Mouse (Mus musculus): ENCODE results near the gene Cx3cr1.

The Cx3cr1 gene

DNA sequence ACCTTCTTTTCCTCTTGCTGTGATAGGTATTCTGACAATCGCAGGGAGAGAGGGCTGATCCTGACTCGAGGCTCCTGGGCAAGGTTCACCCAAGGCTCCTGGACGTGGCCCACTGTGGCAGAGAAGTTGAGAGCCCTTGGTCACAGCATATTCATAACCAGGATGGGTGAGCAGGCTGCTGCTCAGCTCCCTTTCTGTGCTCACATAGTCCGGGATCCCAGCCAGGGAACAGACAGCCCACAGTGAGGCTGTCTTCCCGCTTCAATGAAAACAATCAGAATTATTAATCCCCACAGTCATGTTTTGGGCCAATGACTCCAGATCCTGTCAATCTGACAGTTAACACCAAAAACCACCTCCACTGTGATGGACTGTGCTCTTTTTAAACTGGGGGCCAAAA lies 12.3 kb upstream of the Cx3cr1 start:
- no peak for DNase-seq (ENCODE audit: low spot score)

DNA sequence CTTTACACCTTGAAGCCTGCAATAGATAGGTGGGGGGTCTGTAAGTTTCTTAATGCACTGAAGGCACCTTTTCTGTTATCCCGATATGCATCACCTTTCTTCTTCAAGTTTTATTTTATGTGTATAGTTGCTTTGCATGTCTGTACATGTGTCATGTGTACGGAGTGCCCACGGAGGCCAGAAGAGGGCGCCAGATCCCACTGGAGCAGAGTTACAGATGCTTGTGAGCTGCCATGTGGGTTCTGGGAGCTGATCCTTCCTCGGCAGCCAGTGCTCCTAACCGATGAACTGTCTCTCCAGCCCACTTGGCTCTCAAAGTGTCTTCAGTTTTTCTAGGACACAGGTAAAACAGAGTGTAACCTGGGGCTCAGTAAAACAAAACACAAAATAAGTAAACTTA lies 11.6 kb upstream of the Cx3cr1 start:
- DNase-seq (ENCODE audit: low spot score) = no peak

- no peak for DNase-seq (ENCODE audit: low spot score)
These were observed 10.9 kb upstream of the Cx3cr1 start for GRCm38 (mm10) chr9:120080546-120081108.

DNA sequence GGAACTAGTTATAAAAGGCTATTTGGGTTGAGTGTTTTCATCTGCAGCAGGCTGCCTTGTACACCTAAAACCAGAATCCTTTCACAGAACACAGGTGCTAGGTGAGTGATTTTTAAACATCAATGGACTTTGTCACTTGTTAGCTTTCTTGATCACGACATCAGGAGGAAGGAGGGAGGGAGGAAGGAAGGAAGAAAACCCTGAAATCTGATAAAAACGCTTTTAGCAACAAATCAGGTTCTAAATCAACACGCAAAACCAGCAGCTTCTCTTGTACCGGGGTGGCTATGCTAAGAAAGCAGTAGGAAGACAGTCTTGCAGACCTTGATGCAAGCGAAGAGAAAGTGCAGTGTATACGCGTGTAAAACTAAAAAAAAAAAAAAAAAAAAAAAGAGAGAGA lies 10.2 kb upstream of the Cx3cr1 start:
- DNase-seq (ENCODE audit: low spot score) = no peak

GRCm38 (mm10) chr9:120078241-120078640 lies 8.6 kb upstream of the Cx3cr1 start:
- DNase-seq (ENCODE audit: low spot score) = no peak

- DNase-seq (ENCODE audit: low spot score) = no peak
These were observed 4.8 kb upstream of the Cx3cr1 start for GRCm38 (mm10) chr9:120074516-120074915.

DNA sequence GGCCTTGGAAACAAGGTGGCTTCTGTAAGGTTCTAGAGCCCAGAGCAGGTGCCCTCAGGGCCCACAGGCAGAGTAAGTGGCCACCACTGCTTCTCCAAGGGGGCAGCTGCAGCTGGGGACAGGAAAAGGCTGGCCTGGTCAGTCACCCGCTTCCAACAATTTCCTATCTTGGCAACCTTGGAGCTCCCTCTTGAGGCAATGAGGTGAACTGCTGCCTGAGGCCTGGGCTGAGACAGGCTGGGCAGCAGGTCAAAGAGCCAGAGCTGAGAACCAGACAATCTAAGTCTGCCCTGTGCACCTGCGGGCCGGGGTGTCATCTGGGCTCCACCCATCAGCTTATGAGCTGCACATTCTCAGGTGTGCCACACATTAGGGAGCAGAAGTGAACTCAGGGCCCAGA lies 3.5 kb upstream of the Cx3cr1 start:
- DNase-seq (ENCODE audit: low spot score) = peak; percentile 77

GRCm38 (mm10) chr9:120071251-120071650 lies 1.6 kb upstream of the Cx3cr1 start:
- DNase-seq (ENCODE audit: low spot score) = no peak

DNA sequence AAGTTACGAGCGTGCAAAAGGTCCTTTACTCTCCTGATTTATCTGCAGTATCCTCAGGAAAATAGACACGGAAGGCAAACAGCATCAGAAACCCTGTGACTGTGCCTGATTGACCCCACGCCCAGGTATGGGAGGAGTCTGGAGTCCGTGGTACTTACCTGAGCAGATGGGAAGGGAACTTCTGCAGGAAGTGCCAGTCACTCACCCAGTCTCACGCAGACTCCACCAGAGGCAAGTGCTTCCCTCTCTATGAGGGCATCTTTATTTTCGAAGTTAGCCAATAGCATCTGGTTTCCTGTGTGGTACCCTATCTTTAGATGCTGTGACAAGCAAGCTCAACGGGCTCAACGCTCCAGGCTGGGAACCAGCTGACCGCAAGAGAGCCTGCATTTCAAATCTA lies 1.6 kb downstream of the Cx3cr1 start:
- no peak for DNase-seq (ENCODE audit: low spot score)

GRCm38 (mm10) chr9:120067609-120068008 lies 2.1 kb downstream of the Cx3cr1 start:
- no peak for DNase-seq (ENCODE audit: low spot score)

- no peak for DNase-seq (ENCODE audit: low spot score)
These were observed 5.4 kb downstream of the Cx3cr1 start for GRCm38 (mm10) chr9:120064317-120064716.

DNA sequence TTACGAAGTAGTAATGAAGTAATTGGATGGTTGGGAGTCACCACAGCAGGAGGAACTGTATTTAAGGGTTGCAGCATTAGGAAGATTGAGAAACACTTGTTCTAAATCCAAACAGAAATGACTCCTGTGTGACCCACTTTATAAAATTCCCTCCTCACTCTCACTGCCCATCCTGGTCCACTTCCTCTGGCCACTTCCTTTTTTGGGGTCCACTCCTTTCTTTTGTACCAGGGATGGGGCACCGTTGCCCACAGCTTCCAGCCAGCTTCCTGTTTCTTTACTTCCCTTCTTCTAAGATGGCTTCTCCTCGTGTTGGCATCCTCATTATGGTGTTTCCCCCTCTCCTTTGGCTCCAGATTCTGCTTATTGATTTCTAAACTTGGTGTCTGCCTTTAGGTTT lies 10.9 kb downstream of the Cx3cr1 start:
- DNase-seq (ENCODE audit: low spot score) = no peak

GRCm38 (mm10) chr9:120056201-120056600 lies 13.5 kb downstream of the Cx3cr1 start:
- DNase-seq (ENCODE audit: low spot score) = no peak

GRCm38 (mm10) chr9:120054545-120055277 lies 15.0 kb downstream of the Cx3cr1 start:
- DNase-seq (ENCODE audit: low spot score) = no peak

DNA sequence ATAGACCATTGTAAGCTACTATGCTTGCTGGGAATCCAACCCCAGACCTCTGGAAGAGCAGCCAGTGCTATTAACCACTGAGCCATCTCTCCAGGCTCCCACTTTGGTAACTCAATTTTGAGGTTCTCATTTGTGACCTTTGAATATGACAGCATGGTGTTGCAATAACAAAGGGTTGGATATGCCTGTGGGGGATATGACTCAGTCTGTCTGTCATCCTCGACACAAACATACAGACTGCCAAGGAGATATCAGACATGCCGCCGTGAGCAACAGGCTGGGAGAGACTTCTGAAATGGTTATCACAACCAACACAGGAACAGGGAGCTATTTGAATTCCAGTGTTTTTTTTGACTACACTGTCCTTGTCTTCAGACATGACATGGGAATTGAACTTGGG lies 20.3 kb downstream of the Cx3cr1 start:
- no peak for DNase-seq (ENCODE audit: low spot score)

GRCm38 (mm10) chr9:120048495-120048894 lies 21.2 kb downstream of the Cx3cr1 start:
- DNase-seq (ENCODE audit: low spot score) = no peak

- DNase-seq (ENCODE audit: low spot score) = no peak
These were observed 26.6 kb downstream of the Cx3cr1 start for GRCm38 (mm10) chr9:120043115-120043514.

GRCm38 (mm10) chr9:120037414-120037813 lies 32.3 kb downstream of the Cx3cr1 start:
- no peak for DNase-seq (ENCODE audit: low spot score)

DNA sequence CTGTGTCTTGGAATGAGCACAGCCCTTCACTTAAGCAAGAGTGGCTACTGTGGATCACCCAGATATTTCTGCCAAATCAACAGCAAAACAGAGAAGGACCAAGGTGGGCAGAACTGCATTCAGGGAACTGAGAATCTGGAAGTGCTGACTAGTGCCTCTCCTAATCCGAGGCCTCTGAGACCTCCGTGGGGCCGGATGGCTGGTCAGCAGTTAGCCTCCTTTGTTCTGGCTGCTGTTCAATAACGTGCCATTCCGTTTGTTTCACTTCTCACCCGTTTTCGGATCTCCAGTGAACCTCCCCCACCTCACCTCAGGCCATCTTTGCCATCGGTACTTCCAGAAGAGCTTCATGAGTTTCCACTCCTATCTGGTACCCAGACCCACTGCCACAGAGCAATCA lies 35.3 kb downstream of the Cx3cr1 start:
- DNase-seq (ENCODE audit: low spot score) = no peak

GRCm38 (mm10) chr9:120032710-120033109 lies 37.0 kb downstream of the Cx3cr1 start:
- no peak for DNase-seq (ENCODE audit: low spot score)

DNA sequence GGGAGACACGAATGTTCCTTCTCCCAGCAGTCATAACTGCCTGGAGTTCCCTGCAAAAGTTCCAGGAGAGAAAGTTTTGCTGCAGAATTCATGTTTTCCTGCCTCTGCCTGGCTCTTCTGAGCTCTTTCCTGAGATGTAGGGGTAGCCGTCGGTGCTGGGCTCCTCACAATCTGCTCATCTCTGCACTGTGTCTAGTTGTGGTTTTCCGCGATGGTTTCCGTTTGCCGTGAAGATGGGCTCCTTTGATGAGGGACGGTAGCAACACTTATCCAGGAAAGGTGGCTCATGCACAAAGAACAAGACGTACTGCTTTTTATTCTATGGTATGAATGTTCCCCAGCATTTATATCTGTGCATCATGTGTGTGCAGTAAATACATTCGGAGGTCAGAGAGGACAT lies 39.3 kb downstream of the Cx3cr1 start:
- no peak for DNase-seq (ENCODE audit: low spot score)

GRCm38 (mm10) chr9:120029880-120030279 lies 39.8 kb downstream of the Cx3cr1 start:
- no peak for DNase-seq (ENCODE audit: low spot score)

DNA sequence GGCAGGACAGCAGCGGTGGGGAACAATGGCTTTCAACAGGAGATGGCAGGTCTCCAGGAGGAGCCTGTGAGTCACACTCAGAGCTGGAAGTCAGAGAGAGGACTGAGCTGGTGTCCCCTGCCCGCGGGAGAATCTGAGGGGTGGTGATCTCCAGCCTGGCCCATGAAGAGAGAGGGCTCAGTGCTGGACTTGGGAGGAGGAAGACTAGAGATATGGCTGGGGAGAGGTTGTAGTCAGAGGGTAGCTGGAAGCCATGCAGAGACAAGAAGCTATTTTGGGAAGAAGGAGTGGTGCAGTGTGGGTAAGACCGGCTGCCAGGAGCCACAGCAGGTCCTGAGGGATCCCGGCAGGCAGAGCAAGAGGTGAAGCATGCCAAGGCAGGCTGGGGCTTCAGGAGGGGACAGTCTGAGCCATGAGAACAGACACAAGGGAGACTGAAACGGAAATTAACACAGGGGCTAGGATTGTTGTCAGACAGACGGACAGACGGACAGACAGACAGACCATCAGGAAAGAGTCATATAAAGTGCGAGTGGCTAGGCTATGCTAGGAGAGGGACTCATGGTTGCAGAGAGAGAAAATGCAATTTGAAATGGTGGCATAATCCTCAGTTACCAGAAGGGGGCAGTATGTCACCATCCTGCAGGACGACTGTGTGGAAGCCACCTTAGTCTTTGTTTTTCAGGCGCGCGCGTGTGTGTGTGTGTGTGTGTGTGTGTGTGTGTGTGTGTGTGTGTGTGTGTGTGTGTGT lies 42.1 kb downstream of the Cx3cr1 start:
- DNase-seq (ENCODE audit: low spot score) = peak; percentile 78

Data from MN1 (cell line).